Mouse (Mus musculus) liver, embryonic 14.5 days (tissue): ENCODE measurements around the gene Ltbp3. TPM values are rescaled to one million over a fixed set of nuclear protein-coding genes. Genes with fewer than 3 reads are reported as not detected.
A peak's percentile ranks its signal among the peaks of the same experiment; 100 is the strongest.

Experiments
- ATAC-seq: fragments of 200-750 bp; cut with Nextera tagmentation; 2 replicates; pipeline ENCODE4 v1.8.0; 2017; ENCODE audit warnings: moderate number of reproducible peaks, mild to moderate bottlenecking, moderate library complexity; ENCODE audit not compliant: insufficient read depth
- DNase-seq, 3 experiments: peaks; one replicate each; pipeline ENCODE4 v3.0.0-alpha.2; 2012 to 2013; ENCODE audit warnings: low read depth in 3 of 3, low spot score in 3 of 3
- H3K27ac ChIP-seq: fragments of 300-500 bp; sonication (generic); 2 replicates; pipeline ENCODE4 v1.5.1; 2014; ENCODE audit warnings: moderate library complexity, mild to moderate bottlenecking, control low read depth, inconsistent platforms
- H3K27me3 ChIP-seq: fragments of 300-500 bp; sonication (generic); 2 replicates; pipeline ENCODE4 v1.6.1; 2014; ENCODE audit warnings: mild to moderate bottlenecking, low read length, moderate library complexity; ENCODE audit not compliant: control insufficient read depth, insufficient read depth
- H3K36me3 ChIP-seq: fragments of 300-500 bp; sonication (generic); replicated peaks from 2 replicates; pipeline ENCODE4 v1.6.1; 2014; ENCODE audit warnings: low read depth; ENCODE audit not compliant: control insufficient read depth, insufficient read depth
- H3K4me1 ChIP-seq, 2 experiments: fragments of 200-500 bp in 1 of 2; fragments of 300-500 bp in 1 of 2; sonication (generic) in 1 of 2; replicated peaks; 2 replicates each; pipeline ENCODE4 v1.6.1; 2012 to 2014; ENCODE audit warnings: antibody characterized with exemption in 1 of 2, inconsistent platforms in 1 of 2, low read length in 1 of 2; ENCODE audit not compliant: control insufficient read depth in 2 of 2, insufficient read depth in 2 of 2
- H3K4me2 ChIP-seq: fragments of 300-500 bp; sonication (generic); 2 replicates; pipeline ENCODE4 v1.6.1; 2014; ENCODE audit warnings: low read depth, mild to moderate bottlenecking, control low read depth, moderate library complexity
- H3K4me3 ChIP-seq, 2 experiments: fragments of 200-500 bp in 1 of 2; fragments of 300-500 bp in 1 of 2; sonication (generic) in 1 of 2; 2 replicates each; pipeline ENCODE4 v1.5.1; 2012 to 2014; ENCODE audit warnings: low read depth in 2 of 2, low read length in 2 of 2, mild to moderate bottlenecking in 2 of 2, control low read depth in 1 of 2, inconsistent platforms in 1 of 2, moderate library complexity in 1 of 2; ENCODE audit not compliant: insufficient read depth in 1 of 2
- H3K9ac ChIP-seq: fragments of 300-500 bp; sonication (generic); replicated peaks from 2 replicates; pipeline ENCODE4 v1.6.1; 2014; ENCODE audit warnings: mild to moderate bottlenecking, control low read depth, moderate library complexity
- H3K9me3 ChIP-seq: fragments of 300-500 bp; sonication (generic); 2 replicates; pipeline ENCODE4 v1.6.1; 2016; ENCODE audit warnings: low read length, mixed read lengths; ENCODE audit not compliant: control insufficient read depth
- CTCF ChIP-seq: IDR thresholded peaks from 2 replicates; pipeline ENCODE4 v1.5.1; 2016; ENCODE audit warnings: antibody characterized with exemption, low read depth, control low read depth
- EP300 ChIP-seq: IDR thresholded peaks from 2 replicates; pipeline ENCODE4 v1.6.1; 2016; ENCODE audit warnings: antibody characterized with exemption, low read depth
- WGBS: fragments of 180-500 bp; shearing (Covaris S2); extraction: QIAGEN DNeasy Blood & Tissue Kit; methylation state at CpG from one replicate; pipeline ENCODE4 v1.1.7; 2014; ENCODE audit not compliant: insufficient replicate concordance; 5-methylcytosine and 5-hydroxymethylcytosine counted together
- polyA plus RNA-seq, 2 experiments: library from polyadenylated mRNA; depleted of rRNA in 1 of 2; stranded (reverse) in 1 of 2; unstranded in 1 of 2; fragments of >200 nt; fragmentation: Nextera tagmentation in 1 of 2; extraction: Ambion mirVana in 1 of 2; gene quantifications; 2 replicates each; pipeline versions ENCODE4 v1.2.1 to v1.2.3; 2012 to 2014

Ltbp3 gene
- polyA plus RNA-seq, 2 experiments: 1.6 to 2.1 TPM

- ATAC-seq (no peak), DNase-seq (no peak)
- H3K36me3 ChIP-seq: no peaks in the 10 kb centered on the region
- 59% methylated on average over 7 of the region's 7 CpGs for WGBS
- TF ChIP-seq CTCF: peak; percentile 51; the same call in 1 of the 2 replicates
- TF ChIP-seq EP300: no peak
- no peak overlapping the region for H3K4me3 ChIP-seq
- H3K9me3 ChIP-seq: no peaks in the 10 kb centered on the region
- no peaks in the 10 kb centered on the region for H3K27me3 ChIP-seq
- no peak overlapping the region for H3K4me2 ChIP-seq
- no peak overlapping the region for H3K27ac ChIP-seq
- no peak overlapping the region for H3K9ac ChIP-seq
- H3K4me1 ChIP-seq: no peaks in the 10 kb centered on the region
Observed at GRCm38 (mm10) chr19:5780203-5780602, 39.5 kb downstream of the Ltbp3 start.

- Histone ChIP-seq H3K4me2 (no peak overlapping the region), H3K27ac (no peak overlapping the region), H3K4me3 (no peak overlapping the region), H3K36me3 (no peaks in the 10 kb centered on the region), H3K4me1 (no peaks in the 10 kb centered on the region), H3K9ac (no peak overlapping the region), H3K9me3 (no peaks in the 10 kb centered on the region), H3K27me3 (no peaks in the 10 kb centered on the region)
- WGBS: 78% methylated on average over 6 of the region's 6 CpGs
- DNase-seq: no peak
- TF ChIP-seq EP300: no peak
- no peak for TF ChIP-seq CTCF
- no peak for ATAC-seq
Observed at GRCm38 (mm10) chr19:5781532-5781931, 40.8 kb downstream of the Ltbp3 start.

GRCm38 (mm10) chr19:5782121-5782520, 41.4 kb downstream of the Ltbp3 start:
- Histone ChIP-seq H3K4me3 (no peak overlapping the region), H3K9ac (no peak overlapping the region), H3K4me1 (peaks cover 0 to 3% of the 10 kb centered on the region in 2 experiments; a peak in 2 of 4 replicates), H3K27ac (no peak overlapping the region), H3K27me3 (no peaks in the 10 kb centered on the region), H3K4me2 (no peak overlapping the region), H3K9me3 (no peaks in the 10 kb centered on the region), H3K36me3 (no peaks in the 10 kb centered on the region)
- WGBS: 44% methylated on average over 1 of the region's 1 CpGs
- no peak for DNase-seq
- TF ChIP-seq EP300: no peak
- TF ChIP-seq CTCF: no peak
- ATAC-seq: no peak

GRCm38 (mm10) chr19:5784958-5785577, 44.4 kb downstream of the Ltbp3 start:
- no peak for ATAC-seq
- Histone ChIP-seq H3K27me3 (no peaks in the 10 kb centered on the region), H3K4me2 (no peak overlapping the region), H3K4me3 (no peak overlapping the region), H3K9me3 (no peaks in the 10 kb centered on the region), H3K36me3 (no peaks in the 10 kb centered on the region), H3K9ac (no peak overlapping the region), H3K27ac (no peak overlapping the region), H3K4me1 (peaks cover 0 to 9% of the 10 kb centered on the region in 2 experiments; a peak in 2 of 4 replicates)
- TF ChIP-seq EP300 (no peak), CTCF (no peak)
- 65% methylated on average over 10 of the region's 10 CpGs for WGBS
- no peak for DNase-seq

- 0 out of 2 replicates have a peak overlapping the region, but pooled peaks have one; percentile 13 for H3K9ac ChIP-seq
- DNase-seq (peak; percentile 72 to 74 (median 73)), ATAC-seq (peak; percentile 78)
- peak overlapping the region; percentile 19; the same call in 1 of the 2 replicates for H3K27ac ChIP-seq
- H3K9me3 ChIP-seq: no peaks in the 10 kb centered on the region
- no peaks in the 10 kb centered on the region for H3K36me3 ChIP-seq
- H3K4me2 ChIP-seq: 0 out of 2 replicates have a peak overlapping the region, but pooled peaks have one; percentile 6
- 6% methylated on average over 12 of the region's 12 CpGs for WGBS
- no peaks in the 10 kb centered on the region for H3K27me3 ChIP-seq
- H3K4me3 ChIP-seq: no peak overlapping the region
- H3K4me1 ChIP-seq: peaks cover 0 to 9% of the 10 kb centered on the region in 2 experiments; a peak in 2 of 4 replicates
- TF ChIP-seq EP300: no peak
- peak; percentile 96 for TF ChIP-seq CTCF
Observed at GRCm38 (mm10) chr19:5786441-5787114, 45.9 kb downstream of the Ltbp3 start.
